In the genomic region with DNA sequence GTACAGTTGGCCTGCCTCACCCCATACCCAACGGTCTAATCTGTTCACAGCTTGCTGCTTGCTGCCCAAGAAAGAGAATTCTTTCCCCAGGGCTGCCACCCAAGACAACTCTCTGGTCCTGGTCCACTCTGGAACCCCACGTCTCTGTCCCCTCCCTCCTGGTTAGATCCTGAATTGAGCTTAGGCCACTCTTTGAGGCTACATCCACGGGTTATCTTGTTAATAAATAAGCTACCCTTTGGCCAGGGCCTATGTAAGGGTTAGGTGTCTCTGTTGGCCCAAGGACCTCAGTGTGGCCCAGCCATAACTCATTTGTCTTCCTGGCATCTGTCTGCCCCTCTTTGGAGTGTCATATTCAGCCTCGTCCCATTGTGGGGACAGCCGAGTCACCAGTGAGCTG, we compare ENCODE assay signal across 28 mouse cellular contexts. TPM values are rescaled to one million over a fixed set of nuclear protein-coding genes. Genes with fewer than 3 reads are reported as not detected.
DNase-seq lines count a peak whose midpoint lies in the region; ATAC-seq and TF ChIP-seq lines count a peak whose summit lies in the region.
"Had no signal": no experiment of that assay in that cellular context is flagged by ENCODE, and none has a peak within 500 bp of the region (broad histone marks: within the 10 kb centered on the region; RNA-seq: fewer than 3 reads in every experiment).

No protein-coding gene starts in this region.

- H3K4me2 ChIP-seq in intestine, embryonic 16.5 days (ENCODE audit: low read depth, low read length), result no peak overlapping the region
- no peak overlapping the region for H3K4me2 ChIP-seq in intestine, embryonic 15.5 days (replicated peaks)
- no peak overlapping the region for H3K4me2 ChIP-seq in hindbrain, embryonic 11.5 days (replicated peaks; ENCODE audit: low read depth, low read length)
- H3K4me2 ChIP-seq: heart, embryonic 11.5 days; hindbrain, embryonic 13.5 days; limb, embryonic 13.5 days; liver, embryonic 13.5 days; lung, embryonic 14.5 days; neural tube, embryonic 13.5 days had no signal

- no peak overlapping the region for H3K27ac ChIP-seq in intestine, embryonic 16.5 days (ENCODE audit: low read length)
- no peak overlapping the region for H3K27ac ChIP-seq in intestine, embryonic 15.5 days
- no peak overlapping the region for H3K27ac ChIP-seq in ES-E14 (ENCODE audit: insufficient read depth, low read depth, low read length, poor library complexity, severe bottlenecking)
- no peak overlapping the region for H3K27ac ChIP-seq in hindbrain, embryonic 11.5 days (ENCODE audit: low read depth, low read length)
- H3K27ac ChIP-seq: hindbrain, embryonic 13.5 days; layer of hippocampus, adult 2 months; left cerebral cortex, adult 2 months; limb, embryonic 13.5 days; liver, embryonic 13.5 days; neural tube, embryonic 13.5 days had no signal

- in situ Hi-C loops in ES-E14 (cut with MboI; ENCODE audit: low sequenced_read_pairs in 2 of 2, unreplicated experiment in 2 of 2), result no loop called here

- H3K36me3 ChIP-seq in intestine, embryonic 16.5 days (ENCODE audit: control insufficient read depth, insufficient read depth, low read length), result peaks cover 8% of the 10 kb centered on the region; the same call in 1 of the 2 replicates
- 0 out of 2 replicates have a peak, but pooled peaks cover 10% of the 10 kb centered on the region for H3K36me3 ChIP-seq in intestine, embryonic 15.5 days
- H3K36me3 ChIP-seq in E14TG2a.4 (ENCODE audit: insufficient read depth, low read length) (peaks cover 24% of the 10 kb centered on the region), ES-E14 (ENCODE audit: control insufficient read depth, insufficient read depth, low read length, poor library complexity, severe bottlenecking) (peaks cover 9% of the 10 kb centered on the region)
- no peaks in the 10 kb centered on the region for H3K36me3 ChIP-seq in hindbrain, embryonic 11.5 days (ENCODE audit: control insufficient read depth, insufficient read depth, low read length)

- WGBS in intestine, embryonic 16.5 days, result 63% methylated on average over 5 of the region's 5 CpGs
- 70% methylated on average over 5 of the region's 5 CpGs for WGBS in intestine, embryonic 15.5 days
- WGBS in hindbrain, embryonic 11.5 days, result 77% methylated on average over 5 of the region's 5 CpGs

- H3K9ac ChIP-seq in intestine, embryonic 16.5 days (ENCODE audit: low read depth, low read length), result peak overlapping the region; percentile 24; the same call in 1 of the 2 replicates
- H3K9ac ChIP-seq in intestine, embryonic 15.5 days, result no peak overlapping the region
- H3K9ac ChIP-seq in ES-E14 (ENCODE audit: insufficient read depth, low read depth, low read length, poor library complexity, severe bottlenecking), result peak overlapping the region; percentile 39; the same call in 1 of the 2 replicates
- no peak overlapping the region for H3K9ac ChIP-seq in hindbrain, embryonic 11.5 days (ENCODE audit: low read depth, low read length)
- H3K9ac ChIP-seq: hindbrain, embryonic 13.5 days; limb, embryonic 13.5 days; liver, embryonic 13.5 days; lung, embryonic 14.5 days; neural tube, embryonic 13.5 days had no signal

- no peaks in the 10 kb centered on the region for H3K27me3 ChIP-seq in intestine, embryonic 16.5 days (replicated peaks; ENCODE audit: control insufficient read depth, insufficient read depth, low read length)
- H3K27me3 ChIP-seq in intestine, embryonic 15.5 days (replicated peaks), result no peaks in the 10 kb centered on the region
- H3K27me3 ChIP-seq in E14TG2a.4 (ENCODE audit: insufficient read depth, low read length), result peaks cover 77% of the 10 kb centered on the region
- H3K27me3 ChIP-seq in hindbrain, embryonic 11.5 days (ENCODE audit: control insufficient read depth, insufficient read depth, low read length), result no peaks in the 10 kb centered on the region
- H3K27me3 ChIP-seq: neural tube, embryonic 13.5 days had no signal

- no peak for ATAC-seq in intestine, embryonic 16.5 days
- ATAC-seq in intestine, embryonic 15.5 days, result no peak
- no peak for ATAC-seq in hindbrain, embryonic 11.5 days (ENCODE audit: low FRiP score)
- ATAC-seq: CD4-positive, CD25-positive, alpha-beta regulatory T cell, adult 4 months; forebrain, embryonic 16.5 days had no signal

- H3K9me3 ChIP-seq in intestine, embryonic 16.5 days (ENCODE audit: control insufficient read depth, low read length), result no peaks in the 10 kb centered on the region
- no peaks in the 10 kb centered on the region for H3K9me3 ChIP-seq in intestine, embryonic 15.5 days
- H3K9me3 ChIP-seq in E14TG2a.4 (ENCODE audit: low read length), result no peaks in the 10 kb centered on the region
- no peaks in the 10 kb centered on the region for H3K9me3 ChIP-seq in ES-E14 (ENCODE audit: control insufficient read depth, insufficient read depth, low read depth, low read length)
- H3K9me3 ChIP-seq in hindbrain, embryonic 11.5 days (ENCODE audit: control insufficient read depth, low read length), result no peaks in the 10 kb centered on the region
- H3K9me3 ChIP-seq: G1E; hindbrain, embryonic 13.5 days; limb, embryonic 13.5 days; liver, embryonic 13.5 days; neural tube, embryonic 13.5 days had no signal

- TF ChIP-seq CTCF in E14TG2a.4 (conservative IDR thresholded peaks at IDR 0.05; ENCODE audit: low read length), result no peak

- DNase-seq in kidney, postnatal 25 days, result peak; percentile 40 to 76
- no peak for DNase-seq in kidney, postnatal 14 days
- no peak for DNase-seq in ES-E14 (ENCODE audit: low read depth, low spot score)
- DNase-seq in hindbrain, embryonic 11.5 days (ENCODE audit: low spot score), result no peak
- no peak for DNase-seq in layer of hippocampus, adult 11-12 months (ENCODE audit: low spot score)
- DNase-seq: adrenal gland, adult 8-10 months; cerebellum, adult 8-10 months; cerebellum, postnatal 25 days; gastrocnemius, postnatal 10 days; heart, postnatal 36 days; kidney, postnatal 10 days; liver, embryonic 13.5 days; lung, embryonic 14.5 days; lung, postnatal 14 days; right cerebral cortex, postnatal 4 days had no signal

- H3K4me3 ChIP-seq in intestine, embryonic 16.5 days (ENCODE audit: low read length), result no peak overlapping the region
- H3K4me3 ChIP-seq in intestine, embryonic 15.5 days (replicated peaks), result no peak overlapping the region
- H3K4me3 ChIP-seq in E14TG2a.4 (replicated peaks; ENCODE audit: low read length), result peak overlapping the region; percentile 72
- peak overlapping the region; percentile 54 to 65; a peak in 3 of 4 replicates for H3K4me3 ChIP-seq in ES-E14 (ENCODE audit: insufficient read depth in 1 of 2, low read depth in 1 of 2, low read length in 2 of 2, poor library complexity in 1 of 2, severe bottlenecking in 1 of 2)
- no peak overlapping the region for H3K4me3 ChIP-seq in hindbrain, embryonic 11.5 days (ENCODE audit: low read depth, low read length)
- H3K4me3 ChIP-seq: hindbrain, embryonic 13.5 days; layer of hippocampus, adult 2 months; left cerebral cortex, adult 2 months; limb, embryonic 13.5 days; liver, embryonic 13.5 days; neural tube, embryonic 13.5 days had no signal

- peaks cover 32% of the 10 kb centered on the region for H3K4me1 ChIP-seq in intestine, embryonic 16.5 days (ENCODE audit: control insufficient read depth, insufficient read depth, low read length)
- H3K4me1 ChIP-seq in intestine, embryonic 15.5 days (replicated peaks), result peaks cover 17% of the 10 kb centered on the region; the same call in 1 of the 2 replicates
- H3K4me1 ChIP-seq in E14TG2a.4 (replicated peaks; ENCODE audit: low read depth, low read length) (peaks cover 68% of the 10 kb centered on the region), ES-E14 (ENCODE audit: control insufficient read depth in 2 of 2, insufficient read depth in 2 of 2, low read length in 2 of 2, poor library complexity in 1 of 2) (peaks cover 4 to 21% of the 10 kb centered on the region in 2 experiments; a peak in 2 of 4 replicates)
- 0 out of 2 replicates have a peak, but pooled peaks cover 2% of the 10 kb centered on the region for H3K4me1 ChIP-seq in hindbrain, embryonic 11.5 days (replicated peaks; ENCODE audit: control insufficient read depth, insufficient read depth, low read length)

TF ChIP-seq in ES-E14, 5 proteins besides CTCF, POLR2A, EP300 and RAD21:
- TF ChIP-seq ZNF384 (IDR thresholded peaks at IDR 0.05; ENCODE audit: low read depth, low read length) (no peak), CHD2 (IDR thresholded peaks at IDR 0.05; ENCODE audit: low read depth, low read length) (no peak), HCFC1 (IDR thresholded peaks at IDR 0.05; ENCODE audit: borderline replicate concordance, insufficient read depth, low read length) (no peak), MAFK (IDR thresholded peaks at IDR 0.05; ENCODE audit: insufficient read depth, low read depth, low read length) (no peak), ZC3H11A (IDR thresholded peaks at IDR 0.05; ENCODE audit: borderline replicate concordance, low read depth, low read length) (no peak)

RNA-seq across cellular contexts. Expression of a gene that starts 10.6 kb away (rescaled TPM):
- polyA plus RNA-seq in intestine, embryonic 16.5 days (2015; fragmentation: Nextera tagmentation; extraction: Ambion mirVana), result 50.4 and 54.9 TPM in 2 replicates
- polyA plus RNA-seq in intestine, embryonic 15.5 days (2015; fragmentation: Nextera tagmentation; extraction: Ambion mirVana), result 34.7 and 37.5 TPM in 2 replicates
- total RNA-seq in ES-E14 (2012; rRNA removed), result 7.4 and 7.6 TPM in 2 replicates
- polyA plus RNA-seq in hindbrain, embryonic 11.5 days (2014; fragmentation: Nextera tagmentation; extraction: Ambion mirVana), result 1.4 and 1.6 TPM in 2 replicates
- total RNA-seq: granulocyte monocyte progenitor cell, adult 5-6 weeks had no signal
- polyA plus RNA-seq: CD4-positive, CD25-positive, alpha-beta regulatory T cell, adult 4 months; G1E had no signal

RNA-seq across cellular contexts. Expression of a gene that starts 10.9 kb away (rescaled TPM):
- 79.0 and 89.6 TPM in 2 replicates for polyA plus RNA-seq in intestine, embryonic 16.5 days (2015; fragmentation: Nextera tagmentation; extraction: Ambion mirVana)
- 66.4 and 81.9 TPM in 2 replicates for polyA plus RNA-seq in intestine, embryonic 15.5 days (2015; fragmentation: Nextera tagmentation; extraction: Ambion mirVana)
- 66.6 and 82.7 TPM in 2 replicates for total RNA-seq in ES-E14 (2012; rRNA removed)
- polyA plus RNA-seq in hindbrain, embryonic 11.5 days (2014; fragmentation: Nextera tagmentation; extraction: Ambion mirVana), result 26.9 and 27.7 TPM in 2 replicates

RNA-seq across cellular contexts. Expression of a gene that starts 17.8 kb away (rescaled TPM):
- polyA plus RNA-seq in intestine, embryonic 16.5 days (2015; fragmentation: Nextera tagmentation; extraction: Ambion mirVana), result 0.66 and 0.68 TPM in 2 replicates
- polyA plus RNA-seq in intestine, embryonic 15.5 days (2015; fragmentation: Nextera tagmentation; extraction: Ambion mirVana), result 0.74 and 0.97 TPM in 2 replicates
- 0.54 and 1.2 TPM in 2 replicates for total RNA-seq in ES-E14 (2012; rRNA removed)
- polyA plus RNA-seq in hindbrain, embryonic 11.5 days (2014; fragmentation: Nextera tagmentation; extraction: Ambion mirVana), result 0.18 and 0.39 TPM in 2 replicates

RNA-seq across cellular contexts. Expression of a gene that starts 19.7 kb away (rescaled TPM):
- 19.2 and 20.2 TPM in 2 replicates for polyA plus RNA-seq in intestine, embryonic 16.5 days (2015; fragmentation: Nextera tagmentation; extraction: Ambion mirVana)
- polyA plus RNA-seq in intestine, embryonic 15.5 days (2015; fragmentation: Nextera tagmentation; extraction: Ambion mirVana), result 15.1 and 19.1 TPM in 2 replicates
- total RNA-seq in ES-E14 (2012; rRNA removed), result 7.3 and 13.3 TPM in 2 replicates
- polyA plus RNA-seq in hindbrain, embryonic 11.5 days (2014; fragmentation: Nextera tagmentation; extraction: Ambion mirVana), result 10.5 and 11.3 TPM in 2 replicates

RNA-seq across cellular contexts. Expression of a gene that starts 21.7 kb away (rescaled TPM):
- polyA plus RNA-seq in intestine, embryonic 16.5 days (2015; fragmentation: Nextera tagmentation; extraction: Ambion mirVana), result 5.8 and 5.9 TPM in 2 replicates
- polyA plus RNA-seq in intestine, embryonic 15.5 days (2015; fragmentation: Nextera tagmentation; extraction: Ambion mirVana), result 5.9 and 7.4 TPM in 2 replicates
- total RNA-seq in ES-E14 (2012; rRNA removed), result 11.8 and 19.2 TPM in 2 replicates
- polyA plus RNA-seq in hindbrain, embryonic 11.5 days (2014; fragmentation: Nextera tagmentation; extraction: Ambion mirVana), result 3.6 and 4.4 TPM in 2 replicates

Comparison
In these comparisons a context has a peak if more than half of its experiments do, and no peak if none do; other contexts are left out.
1. H3K9ac ChIP-seq: peak in intestine, embryonic 16.5 days (single experiment) and ES-E14 (single experiment); none in intestine, embryonic 15.5 days (single experiment) and hindbrain, embryonic 11.5 days (single experiment).
2. DNase-seq: peak in kidney, postnatal 25 days (2 of 2); none in kidney, postnatal 14 days (single experiment), ES-E14 (single experiment), hindbrain, embryonic 11.5 days (single experiment) and layer of hippocampus, adult 11-12 months (single experiment).
3. H3K4me3 ChIP-seq: peak in E14TG2a.4 (single experiment) and ES-E14 (2 of 2); none in intestine, embryonic 16.5 days (single experiment), intestine, embryonic 15.5 days (single experiment) and hindbrain, embryonic 11.5 days (single experiment).
4. RNA of a gene that starts 10.6 kb away (polyA plus RNA-seq): 50.4 to 54.9 TPM in intestine, embryonic 16.5 days and 34.7 to 37.5 TPM in intestine, embryonic 15.5 days; 1.4 to 1.6 TPM in hindbrain, embryonic 11.5 days; every median in the first group is over 10 times any median in the second.